Mouse (Mus musculus): ENCODE measurements at regions not wholly inside any gene's neighbourhood (a gene's known extent, or its start where the extent isn't known, plus 50 kb on each side); places are given as distances from the start of the nearest gene placed in this dataset.

DNA sequence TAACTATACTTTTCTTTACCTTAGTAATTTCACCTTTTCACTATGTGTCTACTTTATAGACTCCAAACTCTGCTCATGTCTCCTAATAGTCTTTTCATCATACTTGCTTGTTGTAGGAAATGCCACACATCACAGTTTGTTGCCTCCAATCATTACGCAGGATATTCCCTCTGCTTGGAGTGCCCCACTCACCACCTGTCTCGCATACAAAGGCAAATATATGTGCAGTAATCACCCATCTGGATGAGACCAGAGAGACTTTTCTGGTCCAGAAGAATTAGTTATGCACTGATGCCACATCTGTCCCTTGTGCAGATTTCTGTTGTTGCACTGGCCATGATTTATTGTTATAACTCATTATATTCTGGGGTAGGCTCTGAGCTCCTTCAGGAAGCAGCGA lies 293.9 kb upstream of the Alcam start:
- DNase-seq (ENCODE audit: low spot score in 2 of 2): no peak

DNA sequence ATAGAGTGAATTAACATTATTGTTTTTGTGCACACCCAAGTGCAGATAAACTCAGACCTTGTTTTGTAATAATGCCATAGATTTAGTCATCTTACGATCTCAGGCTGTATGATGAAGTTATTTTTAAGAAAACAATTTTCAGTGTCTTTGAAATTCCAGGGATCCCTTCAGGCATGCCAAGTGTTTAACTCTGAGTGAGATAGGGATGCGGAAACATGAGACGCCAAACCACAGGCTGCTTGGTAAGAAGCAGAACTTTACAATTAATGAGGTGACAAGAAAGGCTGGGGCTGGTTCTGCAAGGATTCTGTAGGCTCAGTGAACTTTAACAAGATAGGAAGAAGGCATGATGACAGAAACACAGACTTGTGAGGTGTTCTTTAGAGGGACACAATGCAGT lies 292.3 kb upstream of the Alcam start:
- no peak for DNase-seq (ENCODE audit: low spot score in 2 of 2)

DNA sequence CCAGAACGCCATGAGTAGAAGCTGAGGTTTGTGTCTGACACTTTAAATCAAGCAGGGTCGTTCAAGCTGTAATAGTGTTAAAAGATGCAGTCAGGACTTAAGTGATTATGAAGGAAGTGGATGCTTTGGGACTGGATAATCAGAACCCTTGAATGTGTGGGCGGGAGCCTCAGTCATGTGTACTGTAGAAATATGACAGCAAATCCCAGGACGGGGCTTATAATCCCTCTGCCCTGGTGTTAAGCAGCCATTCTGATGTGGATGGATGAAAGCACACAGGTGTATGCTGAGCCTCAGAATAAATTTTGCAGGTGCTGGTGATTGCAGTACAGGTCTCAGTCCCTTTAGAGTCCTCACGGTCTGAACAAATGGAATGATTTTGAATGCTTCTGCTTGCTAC lies 290.8 kb upstream of the Alcam start:
- no peak for DNase-seq (ENCODE audit: low spot score in 2 of 2)

DNA sequence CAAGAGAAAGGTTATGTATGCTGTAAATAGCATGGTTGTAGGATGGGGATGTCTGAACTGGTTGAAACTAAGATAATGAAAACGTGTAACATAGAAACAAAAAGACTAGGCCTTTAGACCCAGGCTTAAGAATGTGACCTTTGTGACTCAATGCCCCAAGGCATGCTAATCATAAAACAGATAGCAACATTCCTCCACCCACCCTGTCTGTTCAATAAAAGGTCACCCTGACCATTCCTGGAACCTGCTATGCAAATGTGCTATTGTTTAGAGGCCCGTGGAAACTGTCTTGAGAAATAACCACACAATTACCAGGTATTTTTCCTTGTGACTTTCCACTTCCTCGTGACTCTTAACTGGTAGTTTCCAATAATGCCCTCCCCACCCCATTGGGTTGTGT lies 288.3 kb upstream of the Alcam start:
- no peak for DNase-seq (ENCODE audit: low spot score in 2 of 2)

DNA sequence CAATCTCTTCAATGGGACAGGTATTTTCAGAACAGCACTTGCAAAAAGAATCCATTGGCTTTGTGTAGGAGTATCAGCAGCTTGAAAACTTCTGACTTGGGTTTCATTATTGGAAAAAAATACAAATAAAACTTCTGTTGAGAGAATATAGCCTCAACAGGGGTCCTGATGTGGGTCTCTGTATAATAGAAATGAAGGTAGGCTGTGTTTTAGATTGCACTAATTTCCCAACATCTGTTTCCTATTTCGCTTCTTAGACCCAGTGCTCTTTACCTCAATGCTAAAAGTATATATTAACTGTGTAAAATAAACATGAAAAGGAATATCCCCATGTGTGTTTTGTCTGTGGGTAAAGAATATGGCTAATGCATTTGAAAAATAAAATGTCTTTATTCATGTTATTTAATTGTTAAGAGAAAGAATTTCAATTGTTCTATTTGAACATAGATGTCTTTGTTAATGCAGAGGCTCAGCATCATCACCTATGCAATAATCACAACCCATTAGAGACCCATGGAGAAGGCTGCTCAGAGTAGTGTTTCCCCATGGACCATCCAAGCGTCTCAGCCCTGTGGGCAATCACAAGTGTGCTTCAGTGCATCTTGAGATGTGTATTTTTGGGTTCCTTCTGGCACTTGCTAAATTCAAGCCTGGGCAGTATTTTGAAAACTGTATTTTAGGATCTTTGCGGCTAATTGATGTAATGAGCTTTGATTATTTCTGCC lies 272.4 kb upstream of the Alcam start:
- no peak for DNase-seq (ENCODE audit: low spot score in 2 of 2)

DNA sequence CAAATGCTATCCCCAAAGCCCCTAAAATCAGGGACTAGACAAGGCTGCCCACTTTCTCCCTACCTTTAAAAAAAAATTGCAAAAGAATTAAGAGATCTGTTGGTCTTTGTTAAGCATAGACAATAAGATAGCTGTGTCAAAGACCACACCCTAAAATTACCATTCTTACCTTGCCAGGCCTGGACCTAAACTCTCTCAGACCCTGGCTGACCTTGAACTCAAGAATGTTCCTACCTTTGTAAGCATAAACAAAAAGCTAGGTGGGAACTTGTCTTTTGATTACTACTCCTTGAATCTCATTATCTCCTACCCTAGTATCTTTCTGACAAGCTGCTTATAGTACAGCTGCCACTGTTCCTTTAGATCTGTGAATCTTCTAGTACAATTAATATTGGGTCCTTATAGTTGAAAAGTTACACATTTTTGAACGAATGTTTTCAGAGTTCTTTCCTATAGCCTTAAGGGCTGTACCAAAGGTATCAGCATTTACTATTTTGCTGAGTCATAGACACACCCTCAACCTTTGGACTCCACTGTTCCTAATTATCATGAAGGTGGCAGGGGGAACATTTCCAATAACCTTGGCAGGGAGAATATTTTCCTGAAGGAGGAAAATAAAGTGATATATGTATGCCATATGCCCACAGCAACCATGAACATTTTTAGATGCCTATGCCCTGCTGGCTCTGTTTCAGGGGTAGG lies 264.5 kb upstream of the Alcam start:
- no peak for DNase-seq (ENCODE audit: low spot score in 2 of 2)

DNA sequence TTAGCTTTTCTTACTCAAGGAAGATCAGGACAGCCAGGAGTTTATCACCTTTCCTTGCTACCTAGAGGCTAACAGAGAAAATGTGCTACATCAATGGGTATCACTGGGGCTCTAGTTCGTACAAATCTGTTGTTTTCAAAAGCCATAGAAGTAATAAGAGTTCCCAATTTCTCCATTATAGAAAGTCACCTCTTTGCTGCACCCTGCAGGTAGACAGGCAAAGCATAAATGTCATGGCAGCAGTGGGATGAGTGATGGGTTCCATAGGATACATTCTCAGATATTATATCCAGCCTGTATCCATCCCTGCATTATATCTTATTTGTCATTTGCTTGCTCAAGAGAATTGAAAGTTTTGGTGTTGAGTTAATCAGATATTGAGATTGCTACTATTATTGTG lies 236.4 kb upstream of the Alcam start:
- no peak for DNase-seq (ENCODE audit: low spot score in 2 of 2)

DNA sequence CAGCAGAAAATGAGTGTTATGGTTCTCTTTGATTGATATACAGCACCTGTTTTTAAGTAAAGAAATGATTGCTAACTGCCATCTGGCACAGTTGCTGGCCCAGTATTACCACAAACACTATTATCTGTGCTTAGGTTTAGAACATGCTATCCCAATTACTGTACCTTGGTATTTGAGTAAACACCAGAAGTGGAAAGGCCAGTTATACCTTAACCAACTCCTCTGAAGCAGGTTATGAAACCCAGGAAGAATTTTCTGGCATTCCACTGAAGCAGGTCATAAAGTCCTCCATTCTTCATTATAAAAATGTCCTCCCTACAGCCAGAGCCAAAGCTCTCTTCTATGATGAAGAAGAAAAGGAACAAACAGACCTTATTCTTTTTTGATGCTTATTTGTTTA lies 201.0 kb upstream of the Alcam start:
- DNase-seq (ENCODE audit: low spot score in 2 of 2): no peak

Measured in layer of hippocampus, adult 18-20 months (tissue).